Mouse (Mus musculus): ENCODE data around the gene Smim15. TPM values are rescaled to one million over a fixed set of nuclear protein-coding genes. Genes with fewer than 3 reads are reported as not detected.

The Smim15 gene
- 66.2 and 69.8 TPM in 2 replicates for polyA plus RNA-seq (2014; fragmentation: Nextera tagmentation; extraction: Ambion mirVana)

GRCm38 (mm10) chr13:108044222-108044941 lies at the start of gene Smim15:
Gene Smim15, plus strand, starts transcription at chr13:108044446.
- H3K4me2 ChIP-seq (replicated peaks; ENCODE audit: low read depth, low read length): peak within 1 kb of the TSS; percentile 76
- no peaks in the 10 kb centered on the region for H3K27me3 ChIP-seq (ENCODE audit: control insufficient read depth, insufficient read depth, low read length)
- peak within 1 kb of the TSS; percentile 85 for H3K27ac ChIP-seq (ENCODE audit: low read depth, low read length)
- ATAC-seq (ENCODE audit: low FRiP score): peak; percentile 96
- H3K4me1 ChIP-seq (replicated peaks; ENCODE audit: control insufficient read depth, insufficient read depth, low read length): peaks cover 5% of the 10 kb centered on the region; the same call in 1 of the 2 replicates
- WGBS: under 1% methylated on average over 49 of the region's 71 CpGs
- peak within 1 kb of the TSS; percentile 96 for H3K9ac ChIP-seq (ENCODE audit: low read depth, low read length)
- H3K9me3 ChIP-seq (ENCODE audit: control insufficient read depth, low read length): no peaks in the 10 kb centered on the region
- peak; percentile 96 for DNase-seq (ENCODE audit: low spot score)
- H3K36me3 ChIP-seq (ENCODE audit: control insufficient read depth, insufficient read depth, low read length): no peaks in the 10 kb centered on the region
- peak within 1 kb of the TSS; percentile 91 for H3K4me3 ChIP-seq (ENCODE audit: low read depth, low read length)

GRCm38 (mm10) chr13:107995211-107995610 lies 49.0 kb upstream of the Smim15 start:
- DNase-seq (ENCODE audit: low spot score) (no peak), ATAC-seq (ENCODE audit: low FRiP score) (no peak)
- WGBS: 58% methylated on average over 7 of the region's 7 CpGs
- no peaks in the 10 kb centered on the region for H3K36me3 ChIP-seq (ENCODE audit: control insufficient read depth, insufficient read depth, low read length)
- H3K9me3 ChIP-seq (ENCODE audit: control insufficient read depth, low read length): no peaks in the 10 kb centered on the region
- H3K4me1 ChIP-seq (replicated peaks; ENCODE audit: control insufficient read depth, insufficient read depth, low read length): no peaks in the 10 kb centered on the region
- no peaks in the 10 kb centered on the region for H3K27me3 ChIP-seq (ENCODE audit: control insufficient read depth, insufficient read depth, low read length)
- no peak overlapping the region for H3K27ac ChIP-seq (ENCODE audit: low read depth, low read length)
- no peak overlapping the region for H3K4me3 ChIP-seq (ENCODE audit: low read depth, low read length)
- H3K4me2 ChIP-seq (replicated peaks; ENCODE audit: low read depth, low read length): no peak overlapping the region
- no peak overlapping the region for H3K9ac ChIP-seq (ENCODE audit: low read depth, low read length)

- Histone ChIP-seq H3K27ac (ENCODE audit: low read depth, low read length) (no peak overlapping the region), H3K36me3 (ENCODE audit: control insufficient read depth, insufficient read depth, low read length) (no peaks in the 10 kb centered on the region), H3K9me3 (ENCODE audit: control insufficient read depth, low read length) (no peaks in the 10 kb centered on the region), H3K4me3 (ENCODE audit: low read depth, low read length) (no peak overlapping the region), H3K9ac (ENCODE audit: low read depth, low read length) (no peak overlapping the region), H3K27me3 (ENCODE audit: control insufficient read depth, insufficient read depth, low read length) (no peaks in the 10 kb centered on the region), H3K4me1 (replicated peaks; ENCODE audit: control insufficient read depth, insufficient read depth, low read length) (no peaks in the 10 kb centered on the region), H3K4me2 (replicated peaks; ENCODE audit: low read depth, low read length) (no peak overlapping the region)
- 96% methylated on average over 3 of the region's 3 CpGs for WGBS
- DNase-seq (ENCODE audit: low spot score) (no peak), ATAC-seq (ENCODE audit: low FRiP score) (no peak)
Observed at GRCm38 (mm10) chr13:107996301-107996700, 47.9 kb upstream of the Smim15 start.

- Histone ChIP-seq H3K4me3 (ENCODE audit: low read depth, low read length) (no peak overlapping the region), H3K9me3 (ENCODE audit: control insufficient read depth, low read length) (no peaks in the 10 kb centered on the region), H3K27ac (ENCODE audit: low read depth, low read length) (no peak overlapping the region), H3K4me1 (replicated peaks; ENCODE audit: control insufficient read depth, insufficient read depth, low read length) (no peaks in the 10 kb centered on the region), H3K36me3 (ENCODE audit: control insufficient read depth, insufficient read depth, low read length) (no peaks in the 10 kb centered on the region), H3K9ac (ENCODE audit: low read depth, low read length) (no peak overlapping the region), H3K4me2 (replicated peaks; ENCODE audit: low read depth, low read length) (no peak overlapping the region), H3K27me3 (ENCODE audit: control insufficient read depth, insufficient read depth, low read length) (no peaks in the 10 kb centered on the region)
- no peak for ATAC-seq (ENCODE audit: low FRiP score)
- 93% methylated on average over 4 of the region's 4 CpGs for WGBS
- no peak for DNase-seq (ENCODE audit: low spot score)
Observed at GRCm38 (mm10) chr13:108007861-108008260, 36.4 kb upstream of the Smim15 start.

- H3K27ac ChIP-seq (ENCODE audit: low read depth, low read length): no peak overlapping the region
- no peak overlapping the region for H3K4me3 ChIP-seq (ENCODE audit: low read depth, low read length)
- ATAC-seq (ENCODE audit: low FRiP score) (no peak), DNase-seq (ENCODE audit: low spot score) (no peak)
- no peak overlapping the region for H3K4me2 ChIP-seq (replicated peaks; ENCODE audit: low read depth, low read length)
- H3K27me3 ChIP-seq (ENCODE audit: control insufficient read depth, insufficient read depth, low read length): no peaks in the 10 kb centered on the region
- H3K9ac ChIP-seq (ENCODE audit: low read depth, low read length): no peak overlapping the region
- no peaks in the 10 kb centered on the region for H3K9me3 ChIP-seq (ENCODE audit: control insufficient read depth, low read length)
- H3K36me3 ChIP-seq (ENCODE audit: control insufficient read depth, insufficient read depth, low read length): no peaks in the 10 kb centered on the region
- 91% methylated on average over 8 of the region's 8 CpGs for WGBS
- no peaks in the 10 kb centered on the region for H3K4me1 ChIP-seq (replicated peaks; ENCODE audit: control insufficient read depth, insufficient read depth, low read length)
Observed at GRCm38 (mm10) chr13:108013110-108013509, 31.1 kb upstream of the Smim15 start.

- 84% methylated on average over 6 of the region's 6 CpGs for WGBS
- Histone ChIP-seq H3K27ac (ENCODE audit: low read depth, low read length) (no peak overlapping the region), H3K4me1 (replicated peaks; ENCODE audit: control insufficient read depth, insufficient read depth, low read length) (no peaks in the 10 kb centered on the region), H3K36me3 (ENCODE audit: control insufficient read depth, insufficient read depth, low read length) (no peaks in the 10 kb centered on the region), H3K9ac (ENCODE audit: low read depth, low read length) (no peak overlapping the region), H3K9me3 (ENCODE audit: control insufficient read depth, low read length) (no peaks in the 10 kb centered on the region), H3K4me3 (ENCODE audit: low read depth, low read length) (no peak overlapping the region), H3K27me3 (ENCODE audit: control insufficient read depth, insufficient read depth, low read length) (no peaks in the 10 kb centered on the region), H3K4me2 (replicated peaks; ENCODE audit: low read depth, low read length) (no peak overlapping the region)
- ATAC-seq (ENCODE audit: low FRiP score) (no peak), DNase-seq (ENCODE audit: low spot score) (no peak)
Observed at GRCm38 (mm10) chr13:108013839-108014238, 30.4 kb upstream of the Smim15 start.

GRCm38 (mm10) chr13:108015166-108015565 lies 29.1 kb upstream of the Smim15 start:
- no peaks in the 10 kb centered on the region for H3K36me3 ChIP-seq (ENCODE audit: control insufficient read depth, insufficient read depth, low read length)
- H3K27me3 ChIP-seq (ENCODE audit: control insufficient read depth, insufficient read depth, low read length): no peaks in the 10 kb centered on the region
- H3K9me3 ChIP-seq (ENCODE audit: control insufficient read depth, low read length): no peaks in the 10 kb centered on the region
- no peaks in the 10 kb centered on the region for H3K4me1 ChIP-seq (replicated peaks; ENCODE audit: control insufficient read depth, insufficient read depth, low read length)
- no peak overlapping the region for H3K4me2 ChIP-seq (replicated peaks; ENCODE audit: low read depth, low read length)
- H3K4me3 ChIP-seq (ENCODE audit: low read depth, low read length): no peak overlapping the region
- no peak overlapping the region for H3K9ac ChIP-seq (ENCODE audit: low read depth, low read length)
- no peak for DNase-seq (ENCODE audit: low spot score)
- H3K27ac ChIP-seq (ENCODE audit: low read depth, low read length): no peak overlapping the region
- 90% methylated on average over 6 of the region's 6 CpGs for WGBS
- no peak for ATAC-seq (ENCODE audit: low FRiP score)

GRCm38 (mm10) chr13:108017349-108017748 lies 26.9 kb upstream of the Smim15 start:
- Histone ChIP-seq H3K27ac (ENCODE audit: low read depth, low read length) (no peak overlapping the region), H3K9me3 (ENCODE audit: control insufficient read depth, low read length) (no peaks in the 10 kb centered on the region), H3K4me3 (ENCODE audit: low read depth, low read length) (no peak overlapping the region), H3K4me1 (replicated peaks; ENCODE audit: control insufficient read depth, insufficient read depth, low read length) (no peaks in the 10 kb centered on the region), H3K36me3 (ENCODE audit: control insufficient read depth, insufficient read depth, low read length) (no peaks in the 10 kb centered on the region), H3K9ac (ENCODE audit: low read depth, low read length) (no peak overlapping the region), H3K4me2 (replicated peaks; ENCODE audit: low read depth, low read length) (no peak overlapping the region), H3K27me3 (ENCODE audit: control insufficient read depth, insufficient read depth, low read length) (no peaks in the 10 kb centered on the region)
- 88% methylated on average over 6 of the region's 6 CpGs for WGBS
- ATAC-seq (ENCODE audit: low FRiP score) (no peak), DNase-seq (ENCODE audit: low spot score) (no peak)

- Histone ChIP-seq H3K9me3 (ENCODE audit: control insufficient read depth, low read length) (no peaks in the 10 kb centered on the region), H3K27ac (ENCODE audit: low read depth, low read length) (no peak overlapping the region), H3K4me3 (ENCODE audit: low read depth, low read length) (no peak overlapping the region), H3K27me3 (ENCODE audit: control insufficient read depth, insufficient read depth, low read length) (no peaks in the 10 kb centered on the region), H3K4me1 (replicated peaks; ENCODE audit: control insufficient read depth, insufficient read depth, low read length) (no peaks in the 10 kb centered on the region), H3K4me2 (replicated peaks; ENCODE audit: low read depth, low read length) (no peak overlapping the region), H3K9ac (ENCODE audit: low read depth, low read length) (no peak overlapping the region), H3K36me3 (ENCODE audit: control insufficient read depth, insufficient read depth, low read length) (no peaks in the 10 kb centered on the region)
- no peak for ATAC-seq (ENCODE audit: low FRiP score)
- DNase-seq (ENCODE audit: low spot score): no peak
- WGBS: 74% methylated on average over 3 of the region's 3 CpGs
Observed at GRCm38 (mm10) chr13:108025802-108026201, 18.4 kb upstream of the Smim15 start.

Data from hindbrain, embryonic 11.5 days (tissue).